Mouse (Mus musculus) heart, embryonic 12.5 days (tissue): Measurements from ENCODE around the gene Cfap36. TPM values are rescaled to one million over a fixed set of nuclear protein-coding genes. Genes with fewer than 3 reads are reported as not detected.
A peak's percentile ranks its signal among the peaks of the same experiment; 100 is the strongest.

Source experiments
- ATAC-seq: fragments of 200-750 bp; cut with Nextera tagmentation; 2 replicates; pipeline ENCODE4 v1.8.0; 2017; ENCODE audit warnings: moderate TSS enrichment, moderate library complexity; ENCODE audit not compliant: insufficient number of reproducible peaks, low FRiP score
- H3K27ac ChIP-seq: fragments of 300-500 bp; sonication (generic); 2 replicates; pipeline ENCODE4 v1.5.1; 2016; ENCODE audit warnings: mild to moderate bottlenecking, moderate library complexity; ENCODE audit not compliant: poor library complexity, severe bottlenecking
- H3K27me3 ChIP-seq: fragments of 300-500 bp; sonication (generic); replicated peaks from 2 replicates; pipeline ENCODE4 v1.6.1; 2016; ENCODE audit warnings: mild to moderate bottlenecking, moderate library complexity
- H3K36me3 ChIP-seq: fragments of 300-500 bp; sonication (generic); 2 replicates; pipeline ENCODE4 v1.6.1; 2016; ENCODE audit warnings: mild to moderate bottlenecking, moderate library complexity
- H3K4me1 ChIP-seq: fragments of 300-500 bp; sonication (generic); replicated peaks from 2 replicates; pipeline ENCODE4 v1.6.1; 2016; ENCODE audit warnings: mild to moderate bottlenecking
- H3K4me2 ChIP-seq: fragments of 300-500 bp; sonication (generic); 2 replicates; pipeline ENCODE4 v1.6.1; 2016; ENCODE audit warnings: mild to moderate bottlenecking, moderate library complexity
- H3K4me3 ChIP-seq: fragments of 300-500 bp; sonication (generic); 2 replicates; pipeline ENCODE4 v1.5.1; 2016; ENCODE audit warnings: mild to moderate bottlenecking
- H3K9ac ChIP-seq: fragments of 300-500 bp; sonication (generic); 2 replicates; pipeline ENCODE4 v1.6.1; 2016; ENCODE audit warnings: mild to moderate bottlenecking, moderate library complexity
- H3K9me3 ChIP-seq: fragments of 300-500 bp; sonication (generic); replicated peaks from 2 replicates; pipeline ENCODE4 v1.6.1; 2016; ENCODE audit warnings: mild to moderate bottlenecking, moderate library complexity
- WGBS: fragments of 180-500 bp; shearing (Covaris S2); methylation state at CpG from one replicate; pipeline ENCODE4 v1.1.7; 2016; 5-methylcytosine and 5-hydroxymethylcytosine counted together
- polyA plus RNA-seq: library from polyadenylated mRNA; unstranded; fragments of >200 nt; fragmentation: Nextera tagmentation; extraction: Ambion mirVana; gene quantifications from 2 replicates; pipeline ENCODE4 v1.2.1, GENCODE M21; 2016

Gene Cfap36
- polyA plus RNA-seq = 52.7 and 53.1 TPM in 2 replicates

GRCm38 (mm10) chr11:29246883-29247650, at the start of gene Cfap36:
Gene Cfap36, minus strand, starts transcription at chr11:29247409.
- H3K4me2 ChIP-seq = peak within 1 kb of the TSS; percentile 95
- peaks cover 8% of the 10 kb centered on the region; the same call in 1 of the 2 replicates for H3K4me1 ChIP-seq
- peak; percentile 100 for ATAC-seq
- H3K27ac ChIP-seq = peak within 1 kb of the TSS; percentile 61; the same call in 1 of the 2 replicates
- H3K4me3 ChIP-seq = peak within 1 kb of the TSS; percentile 99
- H3K9ac ChIP-seq = peak within 1 kb of the TSS; percentile 83
- peaks cover 12% of the 10 kb centered on the region for H3K36me3 ChIP-seq
- WGBS = under 1% methylated on average over 53 of the region's 53 CpGs
- H3K27me3 ChIP-seq = no peaks in the 10 kb centered on the region
- H3K9me3 ChIP-seq = no peaks in the 10 kb centered on the region

GRCm38 (mm10) chr11:29287305-29287704, 40.1 kb upstream of the Cfap36 start:
- H3K4me2 ChIP-seq = no peak overlapping the region
- H3K36me3 ChIP-seq = no peaks in the 10 kb centered on the region
- no peaks in the 10 kb centered on the region for H3K27me3 ChIP-seq
- no peak overlapping the region for H3K27ac ChIP-seq
- no peak for ATAC-seq
- H3K4me1 ChIP-seq = no peaks in the 10 kb centered on the region
- no peak overlapping the region for H3K4me3 ChIP-seq
- no peak overlapping the region for H3K9ac ChIP-seq
- H3K9me3 ChIP-seq = peaks cover 5% of the 10 kb centered on the region; the same call in 1 of the 2 replicates

- no peaks in the 10 kb centered on the region for H3K36me3 ChIP-seq
- H3K9me3 ChIP-seq = peaks cover 5% of the 10 kb centered on the region; the same call in 1 of the 2 replicates
- no peak overlapping the region for H3K27ac ChIP-seq
- no peaks in the 10 kb centered on the region for H3K4me1 ChIP-seq
- ATAC-seq = no peak
- no peak overlapping the region for H3K9ac ChIP-seq
- no peak overlapping the region for H3K4me3 ChIP-seq
- H3K27me3 ChIP-seq = no peaks in the 10 kb centered on the region
- no peak overlapping the region for H3K4me2 ChIP-seq
These were observed 38.8 kb upstream of the Cfap36 start for GRCm38 (mm10) chr11:29286040-29286439.

- 63% methylated on average over 3 of the region's 3 CpGs for WGBS
- Histone ChIP-seq H3K9me3 (0 out of 2 replicates have a peak, but pooled peaks cover 3% of the 10 kb centered on the region), H3K4me2 (no peak overlapping the region), H3K9ac (no peak overlapping the region), H3K27ac (no peak overlapping the region), H3K4me1 (no peaks in the 10 kb centered on the region), H3K27me3 (no peaks in the 10 kb centered on the region), H3K4me3 (no peak overlapping the region), H3K36me3 (no peaks in the 10 kb centered on the region)
- ATAC-seq = no peak
These were observed 27.5 kb upstream of the Cfap36 start for GRCm38 (mm10) chr11:29274758-29275157.

GRCm38 (mm10) chr11:29267824-29268223, 20.6 kb upstream of the Cfap36 start:
- ATAC-seq = no peak
- H3K9ac ChIP-seq = no peak overlapping the region
- 21% methylated on average over 3 of the region's 3 CpGs for WGBS
- H3K4me2 ChIP-seq = no peak overlapping the region
- H3K27ac ChIP-seq = no peak overlapping the region
- no peak overlapping the region for H3K4me3 ChIP-seq
- H3K27me3 ChIP-seq = no peaks in the 10 kb centered on the region
- 0 out of 2 replicates have a peak, but pooled peaks cover 3% of the 10 kb centered on the region for H3K9me3 ChIP-seq
- no peaks in the 10 kb centered on the region for H3K36me3 ChIP-seq
- no peaks in the 10 kb centered on the region for H3K4me1 ChIP-seq

- ATAC-seq = no peak
- Histone ChIP-seq H3K4me1 (no peaks in the 10 kb centered on the region), H3K4me3 (no peak overlapping the region), H3K9me3 (no peaks in the 10 kb centered on the region), H3K9ac (no peak overlapping the region), H3K4me2 (no peak overlapping the region), H3K36me3 (no peaks in the 10 kb centered on the region), H3K27me3 (no peaks in the 10 kb centered on the region), H3K27ac (no peak overlapping the region)
- 71% methylated on average over 1 of the region's 1 CpGs for WGBS
These were observed 7.4 kb upstream of the Cfap36 start for GRCm38 (mm10) chr11:29254643-29255042.

GRCm38 (mm10) chr11:29248386-29248785, 1.2 kb upstream of the Cfap36 start:
- Histone ChIP-seq H3K27ac (no peak overlapping the region), H3K4me2 (no peak overlapping the region), H3K9me3 (no peaks in the 10 kb centered on the region), H3K27me3 (no peaks in the 10 kb centered on the region), H3K36me3 (peaks cover 4% of the 10 kb centered on the region; the same call in 1 of the 2 replicates), H3K4me1 (peaks cover 8% of the 10 kb centered on the region; the same call in 1 of the 2 replicates), H3K9ac (no peak overlapping the region), H3K4me3 (no peak overlapping the region)
- no peak for ATAC-seq
- 96% methylated on average over 5 of the region's 5 CpGs for WGBS

- Histone ChIP-seq H3K9ac (no peak overlapping the region), H3K27ac (no peak overlapping the region), H3K4me3 (peak overlapping the region; percentile 99), H3K4me1 (peaks cover 8% of the 10 kb centered on the region; the same call in 1 of the 2 replicates), H3K27me3 (no peaks in the 10 kb centered on the region), H3K9me3 (no peaks in the 10 kb centered on the region), H3K36me3 (peaks cover 7% of the 10 kb centered on the region), H3K4me2 (peak overlapping the region; percentile 58; the same call in 1 of the 2 replicates)
- ATAC-seq = no peak
- WGBS = 88% methylated on average over 1 of the region's 1 CpGs
These were observed 516 bp upstream of the Cfap36 start for GRCm38 (mm10) chr11:29247725-29248124.

GRCm38 (mm10) chr11:29245988-29246387, 1.2 kb downstream of the Cfap36 start:
- WGBS = 65% methylated on average over 4 of the region's 4 CpGs
- no peak for ATAC-seq
- H3K9me3 ChIP-seq = no peaks in the 10 kb centered on the region
- H3K4me2 ChIP-seq = peak overlapping the region; percentile 95
- H3K4me1 ChIP-seq = peaks cover 8% of the 10 kb centered on the region; the same call in 1 of the 2 replicates
- peak overlapping the region; percentile 99 for H3K4me3 ChIP-seq
- H3K36me3 ChIP-seq = peaks cover 21% of the 10 kb centered on the region
- H3K27ac ChIP-seq = no peak overlapping the region
- peak overlapping the region; percentile 61; the same call in 1 of the 2 replicates for H3K9ac ChIP-seq
- no peaks in the 10 kb centered on the region for H3K27me3 ChIP-seq

- ATAC-seq = no peak
- H3K4me2 ChIP-seq = no peak overlapping the region
- H3K27ac ChIP-seq = no peak overlapping the region
- peaks cover 21% of the 10 kb centered on the region for H3K36me3 ChIP-seq
- WGBS = 74% methylated on average over 4 of the region's 4 CpGs
- H3K4me3 ChIP-seq = no peak overlapping the region
- H3K4me1 ChIP-seq = peaks cover 8% of the 10 kb centered on the region; the same call in 1 of the 2 replicates
- H3K9ac ChIP-seq = no peak overlapping the region
- no peaks in the 10 kb centered on the region for H3K9me3 ChIP-seq
- no peaks in the 10 kb centered on the region for H3K27me3 ChIP-seq
These were observed 5.2 kb downstream of the Cfap36 start for GRCm38 (mm10) chr11:29241961-29242360.

GRCm38 (mm10) chr11:29239353-29239752, 7.9 kb downstream of the Cfap36 start:
- no peak for ATAC-seq
- H3K4me2 ChIP-seq = no peak overlapping the region
- no peak overlapping the region for H3K9ac ChIP-seq
- WGBS = 96% methylated on average over 1 of the region's 1 CpGs
- H3K4me1 ChIP-seq = no peaks in the 10 kb centered on the region
- no peaks in the 10 kb centered on the region for H3K9me3 ChIP-seq
- H3K36me3 ChIP-seq = peaks cover 19% of the 10 kb centered on the region
- H3K27me3 ChIP-seq = no peaks in the 10 kb centered on the region
- H3K4me3 ChIP-seq = no peak overlapping the region
- no peak overlapping the region for H3K27ac ChIP-seq
